Mouse (Mus musculus) embryonic facial prominence, embryonic 15.5 days (tissue): ENCODE measurements around the gene Wdr60. TPM values are rescaled to one million over a fixed set of nuclear protein-coding genes. Genes with fewer than 3 reads are reported as not detected.

ENCODE experiments used
- ATAC-seq: fragments of 200-750 bp; cut with Nextera tagmentation; 2 replicates; pipeline ENCODE4 v1.8.0; 2017; ENCODE audit warnings: low read depth, moderate TSS enrichment; ENCODE audit not compliant: insufficient number of reproducible peaks, low FRiP score, low TSS enrichment
- H3K27ac ChIP-seq: fragments of 300-500 bp; sonication (generic); replicated peaks from 2 replicates; pipeline ENCODE4 v1.5.1; 2015; ENCODE audit warnings: mild to moderate bottlenecking, inconsistent platforms
- H3K27me3 ChIP-seq: fragments of 300-500 bp; sonication (generic); 2 replicates; pipeline ENCODE4 v1.6.1; 2015; ENCODE audit warnings: inconsistent platforms
- H3K36me3 ChIP-seq: fragments of 300-500 bp; sonication (generic); 2 replicates; pipeline ENCODE4 v1.6.1; 2015; ENCODE audit warnings: mild to moderate bottlenecking, inconsistent platforms
- H3K4me1 ChIP-seq: fragments of 300-500 bp; sonication (generic); 2 replicates; pipeline ENCODE4 v1.6.1; 2015; ENCODE audit warnings: inconsistent platforms
- H3K4me2 ChIP-seq: fragments of 300-500 bp; sonication (generic); replicated peaks from 2 replicates; pipeline ENCODE4 v1.6.1; 2015; ENCODE audit warnings: mild to moderate bottlenecking, inconsistent platforms
- H3K4me3 ChIP-seq: fragments of 300-500 bp; sonication (generic); replicated peaks from 2 replicates; pipeline ENCODE4 v1.5.1; 2015; ENCODE audit warnings: mild to moderate bottlenecking, inconsistent platforms
- H3K9ac ChIP-seq: fragments of 300-500 bp; sonication (generic); 2 replicates; pipeline ENCODE4 v1.6.1; 2015; ENCODE audit warnings: inconsistent platforms
- H3K9me3 ChIP-seq: fragments of 300-500 bp; sonication (generic); replicated peaks from 2 replicates; pipeline ENCODE4 v1.6.1; 2016; ENCODE audit warnings: inconsistent platforms
- WGBS: fragments of 180-500 bp; shearing (Covaris S2); methylation state at CpG from one replicate; pipeline ENCODE4 v1.1.7; 2015; 5-methylcytosine and 5-hydroxymethylcytosine counted together
- polyA plus RNA-seq: library from polyadenylated mRNA; unstranded; fragments of >200 nt; fragmentation: Nextera tagmentation; extraction: Ambion mirVana; gene quantifications from 2 replicates; pipeline ENCODE4 v1.2.1, GENCODE M21; 2015

Gene Wdr60
- polyA plus RNA-seq, 1 experiment from 2014 or later, result 32.9 TPM

DNA sequence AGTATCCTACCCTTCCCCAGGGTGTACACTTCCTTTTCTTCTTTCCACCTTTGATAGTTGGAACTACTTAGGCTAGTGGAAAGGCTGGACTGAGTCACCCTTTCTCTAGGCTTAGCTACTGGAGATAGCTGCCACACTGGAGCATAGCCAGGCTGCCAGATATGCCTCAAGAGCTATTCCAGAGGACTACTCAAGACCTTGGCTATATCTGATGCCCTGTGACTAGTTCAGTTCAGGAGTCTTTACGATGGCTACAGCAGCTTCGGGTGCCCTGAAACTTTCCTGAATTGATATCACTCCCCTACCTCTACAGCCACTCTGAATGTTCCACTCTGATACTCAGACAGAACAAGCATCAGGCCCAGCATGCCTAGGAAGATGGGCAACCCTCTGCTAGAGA, 1.9 kb upstream of the Wdr60 start:
- no peak for ATAC-seq
- H3K4me2 ChIP-seq, result no peak overlapping the region
- no peaks in the 10 kb centered on the region for H3K27me3 ChIP-seq
- H3K27ac ChIP-seq, result no peak overlapping the region
- no peaks in the 10 kb centered on the region for H3K4me1 ChIP-seq
- no peaks in the 10 kb centered on the region for H3K9me3 ChIP-seq
- no peak overlapping the region for H3K9ac ChIP-seq
- 91% methylated on average over 2 of the region's 2 CpGs for WGBS
- no peaks in the 10 kb centered on the region for H3K36me3 ChIP-seq
- H3K4me3 ChIP-seq, result no peak overlapping the region

DNA sequence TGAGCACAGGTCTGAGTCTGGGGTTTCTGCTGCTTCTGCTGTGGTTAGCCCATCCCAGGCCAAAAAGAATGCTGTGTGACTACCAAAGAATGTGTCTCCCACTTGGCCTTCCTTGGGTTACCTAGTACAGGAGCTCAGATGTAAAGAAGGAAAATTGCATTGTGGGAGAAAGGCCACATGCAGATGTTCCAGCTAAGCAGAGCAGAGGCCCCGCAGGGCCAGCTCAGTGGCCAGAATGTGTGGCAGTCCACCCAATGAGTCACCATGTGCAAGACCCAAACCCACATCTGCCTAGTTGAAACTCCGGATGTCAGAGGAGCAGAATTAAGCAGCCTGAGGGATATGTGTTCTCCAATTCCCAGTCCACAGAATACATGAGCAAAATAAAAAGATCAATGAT, 4.5 kb downstream of the Wdr60 start:
- H3K27me3 ChIP-seq, result no peaks in the 10 kb centered on the region
- no peak overlapping the region for H3K27ac ChIP-seq
- ATAC-seq, result no peak
- no peak overlapping the region for H3K9ac ChIP-seq
- H3K36me3 ChIP-seq, result peaks cover 6% of the 10 kb centered on the region; the same call in 1 of the 2 replicates
- no peaks in the 10 kb centered on the region for H3K4me1 ChIP-seq
- H3K4me3 ChIP-seq, result no peak overlapping the region
- WGBS, result 76% methylated on average over 2 of the region's 2 CpGs
- no peaks in the 10 kb centered on the region for H3K9me3 ChIP-seq
- no peak overlapping the region for H3K4me2 ChIP-seq

DNA sequence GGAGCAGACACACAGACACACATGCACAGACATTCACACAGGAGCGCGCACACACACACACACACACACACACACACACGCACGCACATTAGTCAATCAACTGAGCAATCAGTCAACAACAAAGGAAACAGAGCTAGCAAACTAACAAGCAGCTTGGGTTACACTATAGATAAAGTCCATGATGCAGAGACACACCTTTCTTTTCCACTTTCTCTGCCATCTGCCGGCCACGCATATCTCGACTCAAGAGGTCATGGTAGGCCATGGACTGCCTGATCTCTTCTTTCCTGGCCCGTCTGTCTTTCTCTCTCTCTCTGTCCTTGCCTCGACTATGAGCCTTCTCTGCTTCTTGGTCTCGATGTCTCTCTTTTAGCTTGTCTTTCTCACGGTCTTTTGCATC, 7.2 kb downstream of the Wdr60 start:
- Histone ChIP-seq H3K27ac (no peak overlapping the region), H3K27me3 (no peaks in the 10 kb centered on the region), H3K9me3 (no peaks in the 10 kb centered on the region), H3K4me3 (no peak overlapping the region), H3K4me1 (no peaks in the 10 kb centered on the region), H3K4me2 (no peak overlapping the region), H3K9ac (no peak overlapping the region), H3K36me3 (peaks cover 13% of the 10 kb centered on the region)
- WGBS, result 86% methylated on average over 11 of the region's 11 CpGs
- no peak for ATAC-seq

DNA sequence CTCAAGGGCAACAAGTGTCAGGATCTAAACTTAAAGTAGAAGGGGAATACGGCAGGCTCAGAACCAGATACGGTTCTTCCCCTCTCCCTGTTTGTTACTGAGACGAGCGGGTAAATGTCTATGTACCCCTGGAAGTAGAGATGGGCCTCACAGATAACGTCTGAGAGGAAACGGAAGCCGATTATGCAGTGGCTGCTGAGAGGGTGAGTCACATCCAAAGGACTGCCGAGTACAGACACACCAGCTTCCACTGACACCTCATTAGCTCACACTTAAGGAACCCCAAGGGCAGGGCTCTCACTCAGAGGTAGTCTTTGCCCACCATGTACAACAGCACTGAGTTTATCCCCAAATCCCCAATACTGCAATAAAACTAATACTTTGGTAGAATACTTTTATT, 8.2 kb downstream of the Wdr60 start:
- no peaks in the 10 kb centered on the region for H3K4me1 ChIP-seq
- H3K36me3 ChIP-seq, result peaks cover 13% of the 10 kb centered on the region
- H3K4me2 ChIP-seq, result no peak overlapping the region

DNA sequence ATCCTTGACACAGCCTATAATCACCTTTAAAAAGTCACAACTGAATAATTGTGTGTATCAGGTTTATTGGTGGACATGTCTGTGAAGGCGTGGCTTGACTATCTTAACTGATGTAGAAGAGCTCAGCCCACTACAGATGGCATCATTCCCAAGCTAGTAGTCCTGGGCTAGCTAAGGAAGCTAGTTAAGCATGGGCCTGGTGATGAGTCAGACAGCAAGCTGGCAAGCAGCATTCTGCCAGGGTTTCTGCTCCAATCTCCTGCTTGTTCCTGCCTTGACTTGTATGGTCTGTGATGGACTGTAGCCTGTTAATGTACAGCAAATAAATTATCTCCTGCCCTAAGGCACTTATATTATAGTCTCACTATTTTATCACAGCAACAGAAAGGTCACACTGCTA, 18.2 kb downstream of the Wdr60 start:
- Histone ChIP-seq H3K27ac (no peak overlapping the region), H3K4me1 (no peaks in the 10 kb centered on the region), H3K36me3 (peaks cover 51% of the 10 kb centered on the region), H3K4me2 (no peak overlapping the region), H3K9me3 (no peaks in the 10 kb centered on the region), H3K4me3 (no peak overlapping the region), H3K9ac (no peak overlapping the region), H3K27me3 (no peaks in the 10 kb centered on the region)
- WGBS, result 84% methylated on average over 1 of the region's 1 CpGs
- ATAC-seq, result no peak

More for the DNA sequence above, 8.2 kb downstream of the Wdr60 start:
- Histone ChIP-seq H3K9me3 (no peaks in the 10 kb centered on the region), H3K27me3 (no peaks in the 10 kb centered on the region), H3K9ac (no peak overlapping the region), H3K27ac (no peak overlapping the region), H3K4me3 (no peak overlapping the region)
- ATAC-seq, result no peak
- 58% methylated on average over 8 of the region's 8 CpGs for WGBS

DNA sequence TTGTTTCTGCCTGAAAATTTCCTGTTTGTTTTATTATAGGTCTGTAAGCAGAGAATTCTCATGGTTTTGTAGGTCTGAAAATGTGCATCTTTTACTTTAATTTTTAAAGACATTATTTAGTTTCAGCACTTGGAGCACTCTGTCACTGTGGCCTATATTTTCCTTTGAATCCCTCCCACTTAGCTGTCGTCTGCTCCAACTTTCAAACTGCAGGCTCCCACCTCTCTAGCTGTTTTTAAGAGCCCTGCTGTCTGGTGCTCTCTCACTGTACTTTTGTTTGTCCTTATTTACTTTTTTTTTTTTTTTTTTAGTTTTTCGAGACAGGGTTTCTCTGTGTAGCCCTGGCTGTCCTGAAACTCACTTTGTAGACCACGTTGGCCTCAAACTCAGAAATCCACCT, 24.0 kb downstream of the Wdr60 start:
- H3K27ac ChIP-seq, result no peak overlapping the region
- no peak overlapping the region for H3K9ac ChIP-seq
- WGBS, result 77% methylated on average over 3 of the region's 3 CpGs
- no peaks in the 10 kb centered on the region for H3K9me3 ChIP-seq
- no peak overlapping the region for H3K4me2 ChIP-seq
- peaks cover 17% of the 10 kb centered on the region; the same call in 1 of the 2 replicates for H3K36me3 ChIP-seq
- no peaks in the 10 kb centered on the region for H3K27me3 ChIP-seq
- ATAC-seq, result no peak
- H3K4me1 ChIP-seq, result no peaks in the 10 kb centered on the region
- H3K4me3 ChIP-seq, result no peak overlapping the region

DNA sequence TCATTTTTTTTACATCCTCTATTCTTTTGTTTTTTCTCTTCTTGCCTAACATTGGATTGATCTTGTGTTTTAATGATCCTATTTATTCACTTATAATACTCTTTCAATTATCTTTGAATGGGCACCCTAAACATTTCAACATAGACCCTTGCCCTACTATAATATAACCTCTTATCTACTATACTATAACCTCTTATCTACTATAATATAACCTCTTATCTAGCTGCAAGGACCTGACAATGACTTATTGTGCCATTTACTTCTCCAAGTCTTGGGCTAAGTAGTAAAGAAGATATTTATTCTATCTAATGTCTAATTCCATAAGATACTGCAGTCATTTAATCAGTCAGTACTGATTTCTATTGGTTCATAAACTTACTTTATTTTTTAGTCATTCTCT, 24.5 kb downstream of the Wdr60 start:
- Histone ChIP-seq H3K4me2 (no peak overlapping the region), H3K4me1 (no peaks in the 10 kb centered on the region), H3K27ac (no peak overlapping the region), H3K9ac (no peak overlapping the region), H3K4me3 (no peak overlapping the region), H3K9me3 (no peaks in the 10 kb centered on the region), H3K36me3 (peaks cover 16% of the 10 kb centered on the region; the same call in 1 of the 2 replicates), H3K27me3 (no peaks in the 10 kb centered on the region)
- ATAC-seq, result no peak

DNA sequence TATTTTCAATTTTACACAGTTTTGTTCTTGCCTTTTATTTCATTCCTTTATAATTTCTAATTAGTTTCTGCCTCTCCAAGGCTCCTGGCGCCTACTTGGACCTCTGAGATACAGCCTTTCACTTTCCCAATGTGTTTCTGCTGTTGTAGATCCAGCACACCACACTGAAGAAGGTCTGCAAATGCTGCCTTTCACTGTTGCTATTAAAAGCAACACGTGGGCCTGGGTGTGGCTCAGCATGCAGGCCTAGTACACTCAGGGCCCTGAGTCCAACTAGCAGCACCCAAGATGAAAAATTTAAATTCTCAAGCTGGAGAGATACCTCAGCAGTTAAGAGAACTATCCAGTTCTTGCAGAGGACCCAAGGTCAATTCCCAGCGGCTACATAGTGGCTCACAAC, 26.2 kb downstream of the Wdr60 start:
- Histone ChIP-seq H3K4me1 (no peaks in the 10 kb centered on the region), H3K9me3 (no peaks in the 10 kb centered on the region), H3K27ac (no peak overlapping the region), H3K9ac (no peak overlapping the region), H3K36me3 (peaks cover 12% of the 10 kb centered on the region; the same call in 1 of the 2 replicates), H3K4me3 (no peak overlapping the region), H3K27me3 (no peaks in the 10 kb centered on the region), H3K4me2 (no peak overlapping the region)
- ATAC-seq, result no peak
- WGBS, result 79% methylated on average over 3 of the region's 3 CpGs

DNA sequence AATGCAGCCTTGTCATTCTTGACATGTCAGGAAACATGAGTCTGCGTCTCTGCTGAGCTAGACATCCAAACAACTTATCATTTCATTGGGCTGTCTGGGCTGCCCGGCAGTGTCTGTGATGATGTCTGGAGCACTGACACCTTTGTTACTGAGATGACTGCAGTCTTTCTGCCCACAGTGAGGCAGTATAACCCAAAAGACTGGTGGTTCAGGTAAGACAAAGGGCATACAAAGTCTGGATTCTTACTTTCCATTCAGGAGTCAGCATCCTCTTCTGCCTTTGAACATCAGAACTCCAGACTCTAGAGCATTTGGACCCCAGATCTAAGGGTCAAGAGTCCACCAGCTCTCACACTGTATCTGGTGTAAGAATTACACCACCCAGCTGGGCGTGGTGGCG, 27.5 kb downstream of the Wdr60 start:
- Histone ChIP-seq H3K4me3 (no peak overlapping the region), H3K9ac (no peak overlapping the region), H3K4me2 (no peak overlapping the region), H3K27ac (no peak overlapping the region), H3K36me3 (peaks cover 4% of the 10 kb centered on the region; the same call in 1 of the 2 replicates), H3K4me1 (no peaks in the 10 kb centered on the region), H3K27me3 (no peaks in the 10 kb centered on the region), H3K9me3 (no peaks in the 10 kb centered on the region)
- 81% methylated on average over 4 of the region's 4 CpGs for WGBS
- ATAC-seq, result no peak

DNA sequence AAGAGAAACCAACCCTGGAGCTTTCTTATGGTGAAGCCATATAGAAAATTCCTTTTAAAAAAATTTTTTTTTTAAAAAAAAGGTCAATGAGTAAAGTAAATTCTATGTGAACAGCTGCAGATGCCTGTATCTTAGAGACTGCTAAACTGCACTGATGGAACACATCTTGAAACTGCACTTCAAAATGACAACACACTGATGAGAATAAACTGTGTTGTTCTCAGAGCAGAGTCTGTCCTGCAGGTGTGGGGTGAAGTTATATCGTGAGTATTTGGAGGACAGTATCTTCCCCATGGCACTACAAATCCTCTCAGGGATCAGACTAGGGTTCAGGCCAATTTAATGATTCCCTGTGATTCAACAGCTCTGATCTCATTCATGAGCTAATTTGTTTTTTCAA, 30.8 kb downstream of the Wdr60 start:
- 66% methylated on average over 1 of the region's 1 CpGs for WGBS
- H3K9me3 ChIP-seq, result no peaks in the 10 kb centered on the region
- H3K27me3 ChIP-seq, result no peaks in the 10 kb centered on the region
- no peak overlapping the region for H3K9ac ChIP-seq
- peaks cover 10% of the 10 kb centered on the region; the same call in 1 of the 2 replicates for H3K36me3 ChIP-seq
- no peak overlapping the region for H3K4me3 ChIP-seq
- no peak for ATAC-seq
- H3K4me2 ChIP-seq, result no peak overlapping the region
- no peak overlapping the region for H3K27ac ChIP-seq
- H3K4me1 ChIP-seq, result no peaks in the 10 kb centered on the region

DNA sequence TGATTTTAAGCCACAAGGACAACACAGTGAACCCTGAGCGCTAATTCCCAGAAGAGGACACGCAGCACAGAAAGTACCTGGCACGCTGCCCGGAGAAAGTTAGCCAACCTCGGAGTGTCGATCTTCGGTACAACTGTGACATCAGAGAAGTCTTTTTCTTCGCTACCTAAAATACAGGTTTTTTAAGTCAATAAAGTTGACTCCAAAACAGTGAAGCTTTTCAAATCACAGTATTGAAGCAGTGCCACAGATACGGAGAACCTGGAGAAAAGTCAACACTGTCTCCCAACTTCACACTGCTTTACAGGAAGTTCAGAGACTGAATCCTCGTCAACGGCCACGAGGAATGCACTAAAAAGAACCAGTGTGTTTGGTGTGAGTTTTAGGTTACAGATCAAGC, 31.2 kb downstream of the Wdr60 start:
- Histone ChIP-seq H3K27me3 (no peaks in the 10 kb centered on the region), H3K4me3 (no peak overlapping the region), H3K36me3 (peaks cover 13% of the 10 kb centered on the region; the same call in 1 of the 2 replicates), H3K9ac (no peak overlapping the region), H3K4me1 (no peaks in the 10 kb centered on the region), H3K4me2 (no peak overlapping the region), H3K9me3 (no peaks in the 10 kb centered on the region), H3K27ac (no peak overlapping the region)
- no peak for ATAC-seq
- 60% methylated on average over 12 of the region's 12 CpGs for WGBS

DNA sequence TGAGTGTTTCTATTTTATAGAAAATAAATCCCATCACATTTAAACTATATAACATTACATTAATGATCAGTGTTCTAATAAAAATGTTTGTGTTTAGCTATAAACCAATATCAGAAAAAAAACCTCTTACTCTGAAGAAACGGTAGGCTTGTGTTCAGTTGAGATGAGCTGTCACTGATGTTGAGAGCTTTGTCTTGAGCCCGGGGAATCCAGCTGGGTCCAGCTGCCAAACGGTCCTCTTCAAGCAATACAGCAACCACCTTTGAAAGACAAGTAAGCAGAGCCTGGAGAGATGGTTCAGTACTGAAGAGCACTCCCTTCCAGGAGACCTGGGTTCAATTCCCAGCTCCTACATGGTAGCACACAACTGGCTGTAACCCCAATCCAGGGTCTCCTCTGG, 33.4 kb downstream of the Wdr60 start:
- WGBS, result 83% methylated on average over 3 of the region's 3 CpGs
- H3K4me1 ChIP-seq, result no peaks in the 10 kb centered on the region
- peaks cover 30% of the 10 kb centered on the region; the same call in 1 of the 2 replicates for H3K36me3 ChIP-seq
- H3K9me3 ChIP-seq, result no peaks in the 10 kb centered on the region
- no peak overlapping the region for H3K4me2 ChIP-seq
- H3K27ac ChIP-seq, result no peak overlapping the region
- H3K9ac ChIP-seq, result no peak overlapping the region
- no peak overlapping the region for H3K4me3 ChIP-seq
- ATAC-seq, result no peak
- no peaks in the 10 kb centered on the region for H3K27me3 ChIP-seq
